Mouse (Mus musculus) splenic B cell, adult 2 months (primary cell): ENCODE data around the gene Wnt3a.
A peak's percentile ranks its signal among the peaks of the same experiment; 100 is the strongest.
"Not testable (repeated sequence)": the region's sequence is repeated elsewhere in the genome, so short reads cannot be mapped to it uniquely, and the experiment has no call there.

ENCODE experiments used
- DNase-seq: peaks from one replicate; pipeline ENCODE4 v3.0.0-alpha.2; 2011; ENCODE audit warnings: low read depth, low spot score
- H3K27me3 ChIP-seq: 2 replicates; pipeline ENCODE4 v1.6.1; 2012; ENCODE audit warnings: mild to moderate bottlenecking, low read length, moderate library complexity, mixed read lengths; ENCODE audit not compliant: control insufficient read depth, poor library complexity, insufficient read depth, severe bottlenecking
- H3K36me3 ChIP-seq: 2 replicates; pipeline ENCODE4 v1.6.1; 2012; ENCODE audit warnings: mild to moderate bottlenecking, low read length, moderate library complexity, mixed read lengths; ENCODE audit not compliant: control insufficient read depth, poor library complexity, insufficient read depth, severe bottlenecking

Gene Wnt3a

DNA sequence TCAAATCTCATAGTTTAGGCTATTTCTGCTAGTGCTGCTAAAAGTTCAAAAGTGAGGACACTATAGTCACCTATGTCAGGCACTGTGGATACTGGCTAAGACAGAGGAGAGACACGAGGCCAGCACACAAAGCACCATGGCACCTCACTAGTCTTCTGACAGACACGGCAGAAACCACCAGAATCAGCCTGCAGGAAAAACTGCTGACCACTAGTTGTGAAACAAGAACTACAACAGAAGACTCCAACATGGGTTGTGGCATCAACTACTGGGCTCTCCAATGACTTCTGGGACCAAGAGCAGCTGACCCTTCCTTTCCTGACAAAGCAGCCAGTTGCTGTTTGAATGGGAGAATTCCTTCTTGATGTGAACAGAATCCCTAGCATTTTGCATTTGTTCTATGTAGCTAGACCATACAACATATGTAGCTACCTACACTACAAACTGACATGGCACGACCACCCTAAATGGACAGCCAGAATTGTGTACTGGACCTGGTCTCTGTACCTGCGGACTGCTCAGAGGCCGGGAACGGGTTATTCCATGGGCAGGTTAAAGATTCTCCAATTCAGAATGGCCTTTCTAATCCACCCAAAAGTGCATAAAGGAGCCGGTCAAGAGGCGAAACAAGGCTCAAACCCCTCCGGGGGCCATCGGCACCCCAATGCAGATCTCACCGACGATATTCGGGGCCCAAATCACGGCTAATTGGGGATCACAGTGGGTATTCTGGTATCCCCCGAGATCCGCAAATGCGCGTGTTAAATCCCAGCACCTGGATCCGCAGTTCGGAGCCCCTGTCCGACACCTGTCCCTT is 63.6 kb downstream of the Wnt3a start:
- DNase-seq: peak; percentile 38
- no peaks in the 10 kb centered on the region for H3K27me3 ChIP-seq
- no peaks in the 10 kb centered on the region for H3K36me3 ChIP-seq

DNA sequence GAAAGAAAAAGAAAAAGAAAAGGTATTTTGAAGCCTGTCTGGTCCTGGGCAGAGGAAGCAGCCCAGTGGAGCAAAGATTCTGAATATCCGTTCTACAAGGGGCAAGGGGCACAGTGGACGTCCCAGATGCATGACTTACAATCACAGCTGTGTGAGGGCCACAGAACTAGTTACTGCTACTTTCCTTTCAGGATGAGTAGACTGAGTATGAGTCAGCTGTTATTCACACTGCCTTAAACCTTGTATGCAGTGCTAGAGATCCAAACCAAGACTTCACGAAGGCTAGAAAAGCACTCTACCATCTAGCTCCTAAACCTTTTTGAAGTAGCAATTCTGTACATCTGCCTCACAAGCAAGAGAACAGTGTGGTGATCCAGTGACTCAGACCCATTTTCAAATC is 64.3 kb downstream of the Wnt3a start:
- no peak for DNase-seq
- Histone ChIP-seq H3K36me3 (no peaks in the 10 kb centered on the region), H3K27me3 (no peaks in the 10 kb centered on the region)

DNA sequence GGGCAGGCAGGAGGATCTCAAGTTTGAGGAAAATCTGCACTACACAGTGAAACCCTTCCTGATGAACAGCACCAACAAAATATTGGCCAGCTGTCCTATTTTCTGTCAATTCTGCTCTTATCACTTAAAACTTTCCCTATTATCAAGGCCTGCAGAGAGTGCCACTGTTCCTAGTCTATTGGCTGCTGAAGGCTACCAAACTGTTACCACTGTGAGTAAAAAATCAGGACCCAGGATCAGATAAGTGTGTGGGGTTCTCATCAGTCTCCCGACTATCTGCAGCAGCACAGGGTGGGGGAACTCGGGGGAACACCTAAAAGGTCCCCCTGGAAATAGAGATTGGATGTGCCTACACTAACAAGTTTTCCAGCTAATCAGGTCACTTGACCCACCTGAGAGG is 65.4 kb downstream of the Wnt3a start:
- H3K36me3 ChIP-seq: no peaks in the 10 kb centered on the region
- no peaks in the 10 kb centered on the region for H3K27me3 ChIP-seq
- DNase-seq: no peak

DNA sequence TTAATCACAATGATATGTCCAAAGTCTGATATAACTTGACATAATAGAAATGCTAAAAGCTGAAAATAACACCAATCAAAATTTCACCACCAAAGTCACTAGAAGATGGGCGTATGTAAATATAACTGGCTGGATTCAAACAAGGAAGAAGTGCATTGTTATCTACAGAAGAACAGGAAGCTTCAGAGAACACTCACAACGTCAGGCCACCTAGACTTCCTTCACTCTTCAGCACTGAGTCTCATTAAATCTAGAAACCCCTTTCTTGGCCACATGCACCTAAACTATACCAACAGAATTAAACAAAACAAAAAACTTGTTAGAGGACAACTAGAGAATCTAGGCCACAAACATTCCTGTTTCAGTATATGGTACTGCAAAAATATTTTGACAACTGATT is 66.1 kb downstream of the Wnt3a start:
- no peaks in the 10 kb centered on the region for H3K36me3 ChIP-seq
- no peaks in the 10 kb centered on the region for H3K27me3 ChIP-seq
- DNase-seq: peak; percentile 47

DNA sequence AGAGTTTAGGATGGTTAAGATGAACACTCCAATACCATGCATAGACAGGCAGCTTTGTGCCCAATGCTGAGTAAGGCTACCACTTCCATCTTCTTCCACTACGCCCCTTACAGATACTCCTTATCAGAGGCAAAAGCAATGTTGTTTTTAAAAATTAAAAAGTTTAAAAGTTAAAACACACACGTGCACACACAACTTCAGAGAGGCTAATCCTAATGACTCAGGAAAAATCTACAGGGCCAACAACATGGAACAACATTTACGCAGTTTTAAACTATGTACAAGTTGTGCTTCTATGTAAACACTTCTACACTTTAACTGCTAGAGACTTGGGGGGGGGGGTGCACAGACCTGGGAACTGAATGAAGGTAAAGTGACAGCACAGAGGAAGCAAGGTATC is 66.5 kb downstream of the Wnt3a start:
- no peak for DNase-seq

DNA sequence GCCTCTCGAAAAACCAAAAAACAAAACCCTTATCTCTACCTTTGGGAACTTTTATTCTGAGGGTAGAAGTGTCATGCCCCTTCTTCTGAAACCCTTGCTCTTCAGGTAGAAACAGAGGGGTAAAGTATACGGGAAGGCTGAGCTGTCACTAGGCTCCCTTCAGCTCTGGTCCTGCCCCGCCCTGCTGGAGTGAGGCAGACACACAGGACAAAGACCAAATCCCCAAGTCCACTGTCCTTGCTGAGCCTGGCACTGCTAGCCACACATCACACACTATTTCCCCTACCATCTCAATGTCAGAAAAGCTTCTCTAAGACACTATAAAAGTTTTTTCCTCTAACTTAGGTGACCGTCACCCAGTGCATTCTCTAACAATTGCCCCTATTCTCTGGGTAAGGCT is 68.2 kb downstream of the Wnt3a start:
- Histone ChIP-seq H3K36me3 (no peaks in the 10 kb centered on the region), H3K27me3 (no peaks in the 10 kb centered on the region)
- DNase-seq: no peak

More for the DNA sequence above, 66.5 kb downstream of the Wnt3a start:
- no peaks in the 10 kb centered on the region for H3K36me3 ChIP-seq
- no peaks in the 10 kb centered on the region for H3K27me3 ChIP-seq

DNA sequence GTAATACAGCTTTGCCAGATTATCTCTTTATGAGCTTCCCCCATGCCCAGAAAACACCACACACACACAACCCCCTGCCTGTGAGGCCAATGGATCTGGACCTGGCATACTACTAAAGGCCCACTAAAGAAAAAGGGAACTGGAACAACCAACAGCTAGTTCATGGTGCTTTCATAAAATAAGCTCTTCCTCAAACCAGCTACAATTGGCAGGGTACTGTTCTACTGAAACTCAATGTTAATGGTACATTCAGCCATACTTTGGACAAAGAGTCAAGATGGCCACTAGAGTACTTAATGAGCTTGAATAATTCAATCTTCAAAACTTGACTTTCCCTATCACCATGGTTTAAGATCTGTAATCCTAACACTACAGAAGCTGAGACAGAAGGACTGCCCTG is 68.9 kb downstream of the Wnt3a start:
- Histone ChIP-seq H3K27me3 (no peaks in the 10 kb centered on the region), H3K36me3 (no peaks in the 10 kb centered on the region)
- peak; percentile 62 for DNase-seq

DNA sequence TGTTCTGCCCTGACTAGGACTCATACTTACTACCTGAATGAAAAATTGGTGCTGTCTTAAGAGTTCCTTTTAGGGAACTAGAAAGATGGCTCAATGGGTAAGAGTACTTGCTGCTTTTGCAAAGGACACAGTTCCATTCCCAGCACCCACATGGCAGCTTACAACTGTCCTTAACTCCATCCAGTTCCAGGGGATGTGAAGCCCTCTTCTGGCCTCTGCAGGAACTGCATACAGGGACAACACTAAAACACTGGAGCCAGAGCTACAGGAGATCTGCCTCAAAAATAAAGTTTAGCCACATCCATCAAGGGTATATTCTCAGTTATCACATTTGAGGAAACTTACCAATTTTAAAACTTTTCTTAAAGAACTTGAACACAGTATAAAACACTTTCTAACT is 71.5 kb downstream of the Wnt3a start:
- H3K36me3 ChIP-seq: no peaks in the 10 kb centered on the region
- peak; percentile 70 for DNase-seq

DNA sequence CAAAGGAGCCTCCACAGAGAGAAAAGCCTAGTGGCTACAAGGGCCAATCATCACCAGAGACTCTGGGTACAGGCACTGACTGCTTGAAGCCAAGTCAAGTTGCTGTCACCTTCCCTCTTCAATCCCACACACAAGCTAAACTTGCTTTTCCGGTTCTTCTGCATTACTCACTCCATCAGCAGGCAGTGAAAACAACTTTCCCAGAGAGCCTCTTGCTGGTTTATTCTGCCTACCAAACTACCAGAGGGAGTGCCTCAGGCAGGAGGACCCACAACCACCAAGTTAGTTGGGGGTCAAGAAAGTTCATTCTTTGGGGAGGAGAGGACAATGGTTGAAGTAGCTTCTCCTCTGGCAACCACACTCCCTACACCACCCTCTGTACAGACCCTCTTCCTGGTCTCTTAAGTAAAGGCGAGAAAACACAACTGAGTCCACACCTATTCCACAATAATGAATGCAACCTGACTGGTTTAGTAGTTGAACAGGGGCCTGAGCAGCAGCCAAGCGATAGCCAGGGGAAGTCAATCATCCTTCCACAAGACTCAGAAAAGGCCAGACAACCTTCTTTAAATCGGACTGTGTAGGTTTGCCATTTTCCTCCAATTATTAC is 72.1 kb downstream of the Wnt3a start:
- H3K36me3 ChIP-seq: peaks cover 1% of the 10 kb centered on the region; the same call in 1 of the 2 replicates
- H3K27me3 ChIP-seq: no peaks in the 10 kb centered on the region
- no peak for DNase-seq

More for the DNA sequence above, 71.5 kb downstream of the Wnt3a start:
- H3K27me3 ChIP-seq: no peaks in the 10 kb centered on the region

DNA sequence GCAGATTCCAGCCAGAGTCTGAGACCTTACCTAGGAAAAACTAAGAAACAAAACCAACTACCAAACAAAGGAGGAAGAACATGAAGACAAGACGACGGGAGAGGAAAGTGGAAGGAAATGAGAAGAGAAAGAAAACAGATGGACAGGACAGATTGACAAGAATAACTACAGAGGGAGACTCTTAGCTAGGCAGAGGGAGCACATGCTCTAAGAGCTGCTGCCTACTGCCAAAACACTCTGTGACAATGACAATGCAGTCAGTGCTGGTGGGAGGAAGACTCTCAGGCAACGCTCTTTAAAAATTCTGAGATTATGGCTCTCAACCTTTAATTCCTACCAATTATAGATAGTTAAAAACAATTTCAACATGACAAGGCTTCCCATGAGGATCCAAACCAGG is 73.6 kb downstream of the Wnt3a start:
- Histone ChIP-seq H3K36me3 (peaks cover 4% of the 10 kb centered on the region; the same call in 1 of the 2 replicates), H3K27me3 (no peaks in the 10 kb centered on the region)
- no peak for DNase-seq

DNA sequence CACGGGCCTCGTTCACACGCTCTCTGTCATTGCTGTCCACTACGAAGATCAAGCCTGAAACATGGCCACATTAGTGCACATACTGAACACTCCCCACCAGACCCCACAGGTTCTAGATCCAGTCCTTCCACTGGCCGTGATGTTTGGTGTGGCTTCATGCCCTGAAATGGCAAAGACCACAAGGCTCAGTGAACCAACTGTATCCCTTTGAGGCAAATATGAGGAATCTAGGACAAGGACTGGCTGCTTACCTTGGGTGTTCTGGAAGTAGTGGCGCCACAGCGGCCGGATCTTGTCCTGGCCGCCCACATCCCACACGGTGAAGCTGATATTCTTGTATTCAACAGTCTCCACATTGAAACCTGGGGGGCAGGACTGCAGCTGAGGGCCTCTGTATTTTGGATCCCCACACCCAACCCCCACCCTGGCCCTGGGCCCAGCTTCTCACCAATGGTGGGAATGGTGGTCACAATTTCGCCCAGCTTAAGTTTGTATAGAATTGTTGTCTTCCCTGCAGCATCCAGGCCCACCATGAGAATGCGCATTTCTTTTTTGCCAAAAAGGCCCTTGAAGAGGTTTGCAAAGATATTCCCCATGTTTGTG is 77.6 kb downstream of the Wnt3a start:
- DNase-seq: no peak
- no peaks in the 10 kb centered on the region for H3K27me3 ChIP-seq
- peaks cover 15% of the 10 kb centered on the region for H3K36me3 ChIP-seq

DNA sequence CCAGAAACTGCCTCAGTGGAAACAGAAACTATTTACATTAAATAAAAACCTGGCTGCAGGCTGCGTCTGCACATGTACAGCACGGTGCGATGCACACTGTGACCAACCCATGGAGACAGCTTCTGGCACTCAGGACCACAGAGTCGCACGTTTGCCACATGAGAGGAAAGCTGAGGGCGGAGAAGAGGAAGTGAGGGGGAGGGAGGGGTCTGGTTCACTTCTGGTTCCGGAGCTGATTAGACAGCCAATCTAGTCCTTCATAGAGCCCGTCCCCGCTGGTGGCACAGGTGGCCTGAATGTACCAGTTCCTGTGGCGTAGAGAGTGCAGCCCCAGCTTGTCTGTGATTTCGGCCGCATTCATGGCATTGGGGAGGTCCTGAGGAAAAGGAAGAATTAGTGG is 78.2 kb downstream of the Wnt3a start:
- DNase-seq: peak; percentile 79
- H3K36me3 ChIP-seq: peaks cover 15% of the 10 kb centered on the region
- H3K27me3 ChIP-seq: not testable (repeated sequence)

DNA sequence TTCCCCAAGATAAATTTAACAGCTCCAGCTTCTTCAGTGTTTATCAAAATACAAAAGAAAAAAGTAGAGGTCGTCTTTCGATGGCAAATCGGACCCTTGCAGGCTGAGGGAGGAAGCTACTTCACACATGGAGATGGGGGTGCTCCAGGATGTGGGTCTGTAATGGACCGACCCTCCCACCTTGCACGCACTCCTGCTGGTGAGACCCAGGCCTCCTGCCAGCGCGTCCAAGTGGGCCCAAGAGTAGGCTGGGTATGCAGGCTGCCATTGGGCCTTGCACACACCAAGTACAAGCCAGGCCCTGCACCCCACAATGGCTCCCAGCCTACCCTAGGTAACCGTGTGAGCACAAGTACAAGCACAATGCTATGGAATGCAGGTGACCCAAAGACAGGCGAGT is 79.0 kb downstream of the Wnt3a start:
- H3K36me3 ChIP-seq: peaks cover 15% of the 10 kb centered on the region
- not testable (repeated sequence) for DNase-seq, H3K27me3 ChIP-seq

DNA sequence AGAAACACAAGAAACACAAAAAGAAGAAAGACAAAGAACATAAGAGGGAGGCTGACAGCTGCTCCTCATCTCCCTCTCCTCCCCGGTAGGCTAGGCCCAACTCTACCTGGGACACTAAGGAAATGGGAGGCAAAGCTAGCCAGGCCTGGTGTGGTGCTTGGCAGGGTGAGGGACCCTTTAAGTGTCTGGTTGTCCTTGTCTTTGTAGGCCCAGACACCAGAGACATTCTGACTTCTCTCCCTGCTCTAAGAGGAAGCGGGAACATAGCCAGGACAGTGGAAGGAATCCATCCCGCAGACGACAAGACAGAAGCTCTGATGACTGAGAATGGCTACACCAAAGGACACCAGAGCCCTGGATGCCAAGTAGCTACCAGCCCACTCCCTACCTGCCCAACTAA is 80.5 kb downstream of the Wnt3a start:
- no peaks in the 10 kb centered on the region for H3K27me3 ChIP-seq
- peaks cover 15% of the 10 kb centered on the region for H3K36me3 ChIP-seq
- DNase-seq: no peak

DNA sequence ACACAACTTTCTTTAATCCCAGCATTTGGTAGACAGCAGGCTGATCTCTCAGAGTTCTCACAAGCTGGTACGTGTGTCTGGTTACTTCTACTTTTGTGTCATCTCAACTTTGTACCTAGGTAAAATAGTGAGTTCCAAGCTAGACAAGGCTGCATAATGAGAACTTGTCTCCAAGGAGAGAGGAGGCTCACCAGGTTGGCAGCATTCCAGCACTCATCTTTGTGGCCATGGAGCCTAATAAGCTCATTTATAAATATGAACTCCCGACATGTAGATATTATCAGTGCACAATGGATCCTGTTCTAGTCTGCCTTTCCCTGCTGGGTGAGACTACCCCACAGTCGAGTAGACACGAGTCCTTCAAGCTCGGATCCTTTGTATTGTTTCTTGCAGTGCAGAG is 81.0 kb downstream of the Wnt3a start:
- H3K36me3 ChIP-seq: peaks cover 15% of the 10 kb centered on the region
- DNase-seq: no peak
- no peaks in the 10 kb centered on the region for H3K27me3 ChIP-seq
